Mouse (Mus musculus): Measurements from ENCODE around the gene Rpl21.

DNA sequence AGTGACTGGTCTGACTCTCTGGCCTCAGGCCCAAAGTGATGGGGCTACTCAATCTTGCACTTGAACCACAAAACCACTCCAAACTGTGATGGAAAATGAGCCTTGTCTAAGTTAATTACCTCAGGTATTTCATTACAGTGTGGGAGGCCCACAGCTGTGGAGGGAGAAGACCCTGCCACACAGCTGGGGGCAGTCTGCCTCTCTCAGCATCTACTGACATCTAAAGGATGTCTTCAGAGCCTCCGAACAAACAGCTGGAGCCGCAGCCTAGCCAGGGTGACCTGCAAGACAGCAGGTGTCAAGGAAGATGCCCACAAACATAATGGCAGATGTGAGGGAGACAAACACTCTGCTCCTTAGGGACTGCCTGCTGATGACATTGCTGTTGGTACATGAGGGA, 43.3 kb downstream of the Rpl21 start:
- TF ChIP-seq POLR2AphosphoS2 (IDR thresholded peaks at IDR 0.05; ENCODE audit: insufficient read length, low read depth), result no peak
- no peak for TF ChIP-seq USF1 (IDR thresholded peaks at IDR 0.05; ENCODE audit: low read depth)
- TF ChIP-seq POLR2A (IDR thresholded peaks at IDR 0.05; ENCODE audit: insufficient read length, low read depth), result no peak
- TF ChIP-seq MYOG (IDR thresholded peaks at IDR 0.05; ENCODE audit: control insufficient read depth in 1 of 3, insufficient read depth in 1 of 3, insufficient read length in 2 of 3, low read depth in 2 of 3), result no peak
- TF ChIP-seq E2F4 (IDR thresholded peaks at IDR 0.05; ENCODE audit: insufficient read depth), result no peak
- no peak for TF ChIP-seq MAX (IDR thresholded peaks at IDR 0.05; ENCODE audit: low read depth)
